Mouse (Mus musculus) stomach, embryonic 14.5 days (tissue): ENCODE measurements around the gene Carmil1. TPM values are rescaled to one million over a fixed set of nuclear protein-coding genes. Genes with fewer than 3 reads are reported as not detected.

Experiments
- ATAC-seq: fragments of 200-750 bp; cut with Nextera tagmentation; 2 replicates; pipeline ENCODE4 v1.8.0; 2017; ENCODE audit warnings: low read depth, moderate TSS enrichment; ENCODE audit not compliant: insufficient number of reproducible peaks, insufficient read depth, low FRiP score
- H3K27ac ChIP-seq: fragments of 300-500 bp; sonication (generic); 2 replicates; pipeline ENCODE4 v1.5.1; 2014; ENCODE audit warnings: mild to moderate bottlenecking, low read length, moderate library complexity, mixed read lengths
- H3K27me3 ChIP-seq: fragments of 300-500 bp; sonication (generic); 2 replicates; pipeline ENCODE4 v1.6.1; 2014; ENCODE audit warnings: low read length, control low read depth, mixed read lengths; ENCODE audit not compliant: control insufficient read depth, insufficient read depth
- H3K36me3 ChIP-seq: fragments of 300-500 bp; sonication (generic); 2 replicates; pipeline ENCODE4 v1.6.1; 2014; ENCODE audit warnings: mild to moderate bottlenecking, control low read depth, low read length, moderate library complexity, mixed read lengths; ENCODE audit not compliant: control insufficient read depth, insufficient read depth
- H3K4me1 ChIP-seq: fragments of 300-500 bp; sonication (generic); 2 replicates; pipeline ENCODE4 v1.6.1; 2014; ENCODE audit warnings: low read length, control low read depth, mixed read lengths; ENCODE audit not compliant: control insufficient read depth, insufficient read depth
- H3K4me2 ChIP-seq: fragments of 300-500 bp; sonication (generic); replicated peaks from 2 replicates; pipeline ENCODE4 v1.6.1; 2014; ENCODE audit warnings: low read depth, low read length, control low read depth
- H3K4me3 ChIP-seq: fragments of 300-500 bp; sonication (generic); 2 replicates; pipeline ENCODE4 v1.5.1; 2014; ENCODE audit warnings: low read depth, low read length, control low read depth
- H3K9ac ChIP-seq: fragments of 300-500 bp; sonication (generic); replicated peaks from 2 replicates; pipeline ENCODE4 v1.6.1; 2014; ENCODE audit warnings: low read depth, mild to moderate bottlenecking, control low read depth, low read length, moderate library complexity, mixed read lengths
- H3K9me3 ChIP-seq: fragments of 300-500 bp; sonication (generic); 2 replicates; pipeline ENCODE4 v1.6.1; 2016; ENCODE audit warnings: low read depth, low read length, control low read depth; ENCODE audit not compliant: control insufficient read depth
- WGBS: fragments of 180-500 bp; shearing (Covaris S2); extraction: QIAGEN DNeasy Blood & Tissue Kit; methylation state at CpG from one replicate; pipeline ENCODE4 v1.1.7; 2014; 5-methylcytosine and 5-hydroxymethylcytosine counted together
- polyA plus RNA-seq: library from polyadenylated mRNA; unstranded; fragments of >200 nt; fragmentation: Nextera tagmentation; extraction: Ambion mirVana; gene quantifications from 2 replicates; pipeline ENCODE4 v1.2.1, GENCODE M21; 2014

Gene Carmil1
- polyA plus RNA-seq, 1 experiment from 2014 or later: 34.8 TPM

DNA sequence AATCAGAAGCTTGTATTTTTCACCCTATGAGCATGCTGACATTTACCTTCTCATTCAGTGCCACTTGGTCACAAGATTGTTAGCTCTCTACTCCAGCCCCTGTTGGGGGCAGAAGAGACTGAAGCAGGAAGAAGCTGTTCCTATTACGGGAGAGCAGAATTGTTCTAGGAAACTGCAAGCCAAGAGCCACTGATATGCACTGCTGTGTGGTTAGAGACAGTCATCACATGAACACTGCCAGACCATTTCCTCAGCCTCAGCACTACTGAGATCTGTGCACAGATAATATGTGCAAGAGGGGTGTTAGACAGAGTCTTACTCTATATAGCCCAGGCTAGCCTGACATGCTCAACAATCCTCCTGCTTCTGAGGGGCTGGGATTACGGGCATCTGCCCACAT, 69.4 kb downstream of the Carmil1 start:
- Histone ChIP-seq H3K9ac (no peak overlapping the region), H3K27ac (no peak overlapping the region), H3K4me3 (no peak overlapping the region), H3K36me3 (no peaks in the 10 kb centered on the region), H3K9me3 (no peaks in the 10 kb centered on the region), H3K4me2 (no peak overlapping the region), H3K4me1 (no peaks in the 10 kb centered on the region), H3K27me3 (no peaks in the 10 kb centered on the region)
- no peak for ATAC-seq
- 60% methylated on average over 2 of the region's 2 CpGs for WGBS

DNA sequence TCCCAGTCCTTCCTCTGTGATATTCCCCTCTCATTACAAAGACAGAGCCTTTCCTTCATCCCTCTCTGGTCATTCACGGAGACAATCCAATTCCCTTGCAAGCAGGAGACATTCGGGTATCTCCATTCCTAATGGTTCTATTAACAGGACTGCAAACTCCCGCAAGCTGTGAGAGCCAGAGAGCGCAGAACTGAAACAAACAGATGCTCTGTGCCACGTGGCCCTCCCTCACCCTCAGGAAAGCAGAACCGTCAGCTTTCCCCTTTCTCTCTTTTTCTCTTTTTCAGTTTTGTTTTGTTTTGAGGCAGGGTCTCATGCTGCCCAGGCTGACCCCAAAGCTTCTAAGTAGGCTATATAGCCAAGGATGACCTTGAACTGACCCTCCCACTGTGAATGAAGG, 74.5 kb downstream of the Carmil1 start:
- no peak overlapping the region for H3K4me2 ChIP-seq
- no peak overlapping the region for H3K9ac ChIP-seq
- no peaks in the 10 kb centered on the region for H3K27me3 ChIP-seq
- no peak for ATAC-seq
- H3K27ac ChIP-seq: no peak overlapping the region
- H3K4me1 ChIP-seq: peaks cover 3% of the 10 kb centered on the region; the same call in 1 of the 2 replicates
- H3K36me3 ChIP-seq: no peaks in the 10 kb centered on the region
- H3K9me3 ChIP-seq: no peaks in the 10 kb centered on the region
- 64% methylated on average over 6 of the region's 6 CpGs for WGBS
- H3K4me3 ChIP-seq: no peak overlapping the region

DNA sequence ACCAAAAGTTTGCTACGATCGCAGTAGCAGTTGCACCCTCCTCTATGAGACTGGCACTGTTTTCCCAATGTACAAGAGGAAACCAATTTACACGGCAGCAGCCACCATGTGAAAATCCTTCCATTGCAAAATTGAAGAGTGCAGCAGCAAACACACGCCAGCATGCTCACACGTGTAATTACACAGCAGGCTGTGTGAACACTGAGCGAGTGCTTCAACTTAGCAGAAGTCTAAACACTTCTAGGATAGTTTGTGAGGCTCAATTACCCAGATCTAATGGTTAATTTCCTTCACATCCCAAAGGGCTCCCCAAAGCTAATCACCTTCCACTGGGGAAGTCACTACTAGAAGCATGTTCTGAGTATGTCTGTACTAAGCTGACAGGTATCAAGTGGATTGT, 78.3 kb downstream of the Carmil1 start:
- H3K36me3 ChIP-seq: no peaks in the 10 kb centered on the region
- WGBS: 88% methylated on average over 6 of the region's 6 CpGs
- no peaks in the 10 kb centered on the region for H3K27me3 ChIP-seq
- no peak for ATAC-seq
- peaks cover 11% of the 10 kb centered on the region; the same call in 1 of the 2 replicates for H3K4me1 ChIP-seq
- no peak overlapping the region for H3K4me3 ChIP-seq
- H3K4me2 ChIP-seq: no peak overlapping the region
- H3K9ac ChIP-seq: no peak overlapping the region
- H3K9me3 ChIP-seq: no peaks in the 10 kb centered on the region
- no peak overlapping the region for H3K27ac ChIP-seq

DNA sequence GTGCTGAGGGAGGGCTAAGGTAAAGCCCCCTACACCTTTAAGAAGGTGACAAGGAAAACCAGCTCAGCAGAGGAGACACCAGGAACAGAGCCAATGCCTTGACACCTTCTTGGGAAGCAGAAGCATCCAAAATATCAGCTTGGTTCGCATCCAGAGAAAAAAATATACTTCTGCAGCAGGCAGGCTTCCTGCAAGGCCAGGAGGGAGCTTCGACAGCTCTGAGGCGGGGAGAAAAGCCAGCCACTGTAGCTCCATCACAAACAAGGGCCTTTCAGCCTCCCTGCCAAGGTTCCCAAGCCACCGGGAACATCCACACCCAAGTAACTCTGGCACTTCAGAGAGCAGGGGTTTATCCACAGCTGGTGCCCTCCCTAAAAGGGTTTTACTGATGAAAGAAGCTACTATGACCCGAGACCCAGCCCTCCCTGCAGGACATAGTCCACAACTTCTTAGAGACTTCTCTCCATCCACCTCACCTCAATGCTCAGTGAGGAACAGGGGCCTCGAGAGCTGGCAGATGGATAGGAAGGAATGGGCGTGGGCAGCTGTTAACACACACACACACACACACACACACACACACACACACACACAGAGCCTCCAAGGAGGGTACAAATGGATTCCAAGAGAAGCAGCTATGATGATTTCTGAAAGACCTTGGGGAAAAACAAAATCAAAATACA, 80.6 kb downstream of the Carmil1 start:
- Histone ChIP-seq H3K27ac (no peak overlapping the region), H3K9ac (no peak overlapping the region), H3K4me1 (peaks cover 11% of the 10 kb centered on the region; the same call in 1 of the 2 replicates), H3K4me2 (no peak overlapping the region), H3K4me3 (no peak overlapping the region), H3K9me3 (no peaks in the 10 kb centered on the region), H3K27me3 (no peaks in the 10 kb centered on the region), H3K36me3 (no peaks in the 10 kb centered on the region)
- no peak for ATAC-seq
- 41% methylated on average over 7 of the region's 7 CpGs for WGBS

DNA sequence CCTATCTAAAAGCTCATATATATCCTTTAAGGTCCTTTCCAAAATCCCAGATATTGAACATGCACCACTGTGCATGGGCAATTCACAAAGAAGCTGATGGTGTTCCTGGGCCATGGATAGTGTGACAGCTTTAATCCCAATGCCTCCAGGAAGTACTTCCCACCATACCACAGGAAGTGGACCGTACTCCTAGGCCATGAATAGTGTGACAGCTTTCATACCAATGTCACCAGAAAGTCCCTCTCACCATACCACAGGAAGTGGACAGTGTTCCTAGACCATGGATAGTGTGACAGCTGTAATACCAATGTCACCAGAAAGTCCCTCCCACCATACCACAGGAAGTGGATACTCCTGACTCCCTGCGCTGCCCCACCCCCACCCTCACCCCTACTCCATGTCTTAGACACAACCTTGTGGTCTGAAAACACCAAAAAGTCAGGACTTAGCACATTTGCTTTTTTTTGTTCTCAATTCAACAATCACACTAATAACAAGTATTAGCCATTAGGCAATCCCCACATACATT, 82.1 kb downstream of the Carmil1 start:
- Histone ChIP-seq H3K27me3 (no peaks in the 10 kb centered on the region), H3K27ac (no peak overlapping the region), H3K36me3 (no peaks in the 10 kb centered on the region), H3K4me3 (no peak overlapping the region), H3K4me1 (peaks cover 9% of the 10 kb centered on the region; the same call in 1 of the 2 replicates), H3K9ac (no peak overlapping the region), H3K4me2 (no peak overlapping the region), H3K9me3 (peaks cover 5% of the 10 kb centered on the region; the same call in 1 of the 2 replicates)
- ATAC-seq: no peak
- WGBS: 91% methylated on average over 2 of the region's 2 CpGs

DNA sequence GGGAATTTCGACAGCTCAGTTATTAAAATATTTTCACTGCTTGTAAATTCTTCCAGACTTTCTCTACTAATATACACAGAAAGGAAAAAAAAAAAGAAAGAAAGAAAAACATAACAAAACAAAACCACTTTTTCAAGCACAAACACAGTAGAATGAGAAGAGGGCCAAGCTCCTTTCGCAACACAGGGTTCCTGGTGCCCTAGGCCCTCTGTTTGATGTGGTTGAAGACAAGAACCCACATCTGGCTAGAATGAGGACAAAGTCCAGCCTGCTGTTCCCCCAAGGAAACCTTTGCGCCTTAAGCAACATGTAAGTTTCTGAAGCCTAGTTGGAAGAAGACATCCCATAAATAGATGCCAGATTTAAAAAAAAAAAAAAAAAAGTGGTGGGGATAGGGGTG, 85.2 kb downstream of the Carmil1 start:
- Histone ChIP-seq H3K36me3 (no peaks in the 10 kb centered on the region), H3K27ac (no peak overlapping the region)
- no peak for ATAC-seq

DNA sequence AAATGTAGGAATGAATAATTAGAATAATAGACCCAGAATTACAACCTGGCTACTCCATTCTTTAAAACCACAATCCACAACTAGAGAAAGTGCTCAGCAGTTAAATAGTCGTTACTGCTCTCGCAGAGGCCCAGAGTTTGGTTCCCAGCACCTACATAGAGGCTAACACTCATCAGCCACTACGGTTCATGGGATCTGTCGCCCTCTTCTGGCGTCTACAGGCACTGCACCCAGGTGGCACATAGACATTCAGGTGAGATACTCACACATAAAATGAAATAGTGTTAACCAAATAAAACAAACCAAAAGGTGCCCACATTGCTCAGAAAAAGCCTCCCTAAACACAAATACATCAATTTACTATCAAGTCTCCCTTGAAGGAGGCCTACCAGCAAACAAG, 86.6 kb downstream of the Carmil1 start:
- Histone ChIP-seq H3K4me3 (no peak overlapping the region), H3K36me3 (no peaks in the 10 kb centered on the region), H3K27me3 (no peaks in the 10 kb centered on the region), H3K9ac (no peak overlapping the region), H3K4me1 (no peaks in the 10 kb centered on the region), H3K27ac (no peak overlapping the region), H3K9me3 (peaks cover 5% of the 10 kb centered on the region; the same call in 1 of the 2 replicates), H3K4me2 (no peak overlapping the region)
- no peak for ATAC-seq
- WGBS: 81% methylated on average over 5 of the region's 5 CpGs

More for the DNA sequence above, 85.2 kb downstream of the Carmil1 start:
- Histone ChIP-seq H3K9ac (no peak overlapping the region), H3K27me3 (no peaks in the 10 kb centered on the region), H3K9me3 (peaks cover 5% of the 10 kb centered on the region; the same call in 1 of the 2 replicates), H3K4me1 (peaks cover 8% of the 10 kb centered on the region; the same call in 1 of the 2 replicates), H3K4me3 (no peak overlapping the region), H3K4me2 (no peak overlapping the region)
- WGBS: 80% methylated on average over 3 of the region's 3 CpGs

DNA sequence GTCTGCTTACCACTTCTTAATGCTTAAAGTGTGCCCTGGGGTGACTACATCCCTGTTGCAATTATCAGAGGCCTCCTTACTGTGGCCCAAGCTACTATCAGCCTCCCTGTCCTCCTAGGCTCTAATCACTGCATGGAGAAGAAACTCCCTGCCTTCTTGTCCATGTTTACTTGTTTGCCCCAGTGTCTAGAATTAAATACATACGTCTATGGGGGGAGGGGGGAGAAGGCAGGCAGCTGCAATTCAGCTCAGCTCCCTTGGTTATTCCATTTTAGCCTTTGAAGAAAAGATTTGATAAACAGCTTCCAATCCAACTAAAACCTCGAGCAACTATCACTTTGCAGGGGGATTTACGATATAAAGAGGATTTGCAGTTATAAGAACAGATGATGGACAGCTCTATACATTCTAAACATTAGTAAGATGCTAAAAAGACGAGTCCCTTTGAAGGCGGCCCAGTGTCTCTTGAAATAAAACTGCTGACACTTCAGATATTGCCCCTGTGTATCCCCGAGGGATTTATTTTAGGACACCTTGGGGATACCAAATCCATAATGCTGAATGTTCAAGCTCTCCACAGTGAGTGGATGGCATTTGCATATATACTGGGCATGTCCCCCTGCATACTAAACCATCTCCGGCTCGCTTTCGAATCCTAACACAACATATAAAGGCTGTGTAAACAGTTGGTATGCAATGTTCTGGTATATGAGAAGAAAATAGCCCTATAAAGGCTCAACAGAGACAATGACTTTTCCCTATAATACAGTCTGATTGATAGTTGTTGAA, 89.5 kb downstream of the Carmil1 start:
- H3K4me3 ChIP-seq: no peak overlapping the region
- H3K9me3 ChIP-seq: peaks cover 5% of the 10 kb centered on the region; the same call in 1 of the 2 replicates
- H3K4me2 ChIP-seq: no peak overlapping the region
- no peaks in the 10 kb centered on the region for H3K27me3 ChIP-seq
- ATAC-seq: no peak
- no peak overlapping the region for H3K9ac ChIP-seq
- 72% methylated on average over 9 of the region's 9 CpGs for WGBS
- no peaks in the 10 kb centered on the region for H3K36me3 ChIP-seq
- no peaks in the 10 kb centered on the region for H3K4me1 ChIP-seq
- H3K27ac ChIP-seq: no peak overlapping the region
